Mouse (Mus musculus) urinary bladder, adult 18-20 months (tissue): Measurements from ENCODE around the gene Cpb1.
A peak's percentile ranks its signal among the peaks of the same experiment; 100 is the strongest.

Experiments used
- DNase-seq, 2 experiments: peaks; one replicate each; pipeline ENCODE4 v3.0.0; 2022; ENCODE audit warnings: low spot score in 2 of 2, mixed read lengths in 2 of 2

Cpb1 gene

DNA sequence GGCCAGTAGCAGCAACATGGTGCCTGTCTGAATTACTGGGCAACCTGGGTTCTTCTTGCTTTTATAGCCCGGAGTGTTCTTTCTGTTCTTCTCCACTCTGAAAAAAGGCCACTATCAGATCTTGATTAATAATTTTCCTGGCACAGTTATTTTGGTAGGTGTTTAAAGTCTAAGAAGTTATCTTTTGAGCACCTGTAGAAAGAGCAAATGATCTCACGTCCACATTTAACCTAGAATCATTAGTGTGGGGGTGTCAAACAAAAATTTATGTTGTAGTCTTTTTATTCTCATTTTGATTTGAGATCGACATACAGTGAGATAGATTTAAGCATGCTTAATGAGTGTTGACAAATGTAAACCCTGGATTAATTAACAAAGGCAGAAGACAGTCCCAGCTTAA is at the start of gene Cpb1:
TSS of gene Cpb1 (minus strand) at position 101 of the 400 bp plus-strand sequence.
- no peak for DNase-seq

DNA sequence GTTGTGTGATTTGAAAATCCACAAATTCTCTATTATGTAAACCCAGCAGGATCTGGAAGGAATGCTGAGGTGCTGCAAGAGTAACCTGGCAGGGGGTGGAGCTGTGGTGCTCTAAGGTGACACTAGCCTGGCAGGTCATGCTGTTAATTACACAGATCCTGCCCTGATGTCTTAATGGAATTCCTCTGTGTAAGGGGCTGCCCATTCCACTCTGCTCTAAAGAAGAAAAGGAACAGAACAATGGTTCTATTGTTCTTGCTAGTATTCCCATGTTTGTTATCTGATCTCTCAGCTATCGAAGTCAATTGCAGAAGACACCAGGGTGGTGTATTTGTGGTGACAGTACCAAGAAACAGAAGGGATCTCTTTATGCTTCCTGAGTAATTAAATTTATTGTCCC is 41.7 kb upstream of the Cpb1 start:
- no peak for DNase-seq

GRCm38 (mm10) chr3:20309142-20309541 is 33.6 kb upstream of the Cpb1 start:
- DNase-seq, result no peak

GRCm38 (mm10) chr3:20307256-20307655 is 31.7 kb upstream of the Cpb1 start:
- DNase-seq, result no peak

DNA sequence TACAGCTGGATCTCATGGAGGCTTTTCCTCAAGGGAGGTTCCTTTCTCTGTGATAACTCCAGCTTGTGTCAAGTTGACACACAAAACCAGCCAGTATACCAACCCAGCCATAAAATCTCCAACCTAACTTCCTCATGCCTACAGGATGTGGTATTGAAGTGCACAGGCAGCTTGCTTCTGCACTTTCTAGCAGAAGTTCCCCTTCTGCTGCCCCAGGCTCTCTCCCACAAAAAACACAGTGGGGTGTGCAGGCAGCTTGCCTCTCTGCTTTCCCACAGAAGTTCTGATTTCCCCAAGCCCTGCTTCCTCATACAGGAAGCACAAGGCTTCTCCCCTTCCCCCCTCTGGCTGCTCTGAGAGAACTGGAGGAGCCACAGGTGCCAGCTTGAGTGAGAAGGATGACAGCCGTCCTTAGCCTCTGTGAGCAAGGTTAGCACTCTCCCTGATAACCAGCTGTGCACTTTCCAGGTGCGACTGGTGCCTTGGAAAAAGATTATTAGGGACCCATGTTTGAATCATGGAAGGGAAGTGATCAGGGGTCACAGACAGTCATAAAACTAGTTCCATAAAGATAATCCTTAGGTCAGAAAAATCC is 29.3 kb upstream of the Cpb1 start:
- no peak for DNase-seq

DNA sequence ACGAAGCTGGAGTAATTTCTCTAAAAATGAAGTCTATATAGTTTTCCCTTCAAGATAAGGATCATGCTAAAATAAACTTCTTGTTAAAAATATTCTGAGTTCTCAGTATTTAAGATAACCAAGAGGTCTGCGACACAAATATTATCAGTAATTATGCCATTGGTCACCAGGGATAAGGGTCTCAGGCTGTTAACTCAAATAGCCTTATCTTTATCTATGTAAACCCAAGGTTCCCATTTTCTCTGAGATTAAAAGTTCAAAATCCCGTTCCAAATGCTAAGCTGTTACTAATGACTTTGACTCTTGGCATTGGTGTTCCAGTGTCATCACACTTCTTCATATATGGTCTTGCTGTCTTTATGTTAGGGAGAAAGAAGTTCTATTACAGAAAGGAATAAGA is 20.0 kb upstream of the Cpb1 start:
- no peak for DNase-seq

- no peak for DNase-seq
Measured at GRCm38 (mm10) chr3:20294542-20295348, 19.2 kb upstream of the Cpb1 start.

DNA sequence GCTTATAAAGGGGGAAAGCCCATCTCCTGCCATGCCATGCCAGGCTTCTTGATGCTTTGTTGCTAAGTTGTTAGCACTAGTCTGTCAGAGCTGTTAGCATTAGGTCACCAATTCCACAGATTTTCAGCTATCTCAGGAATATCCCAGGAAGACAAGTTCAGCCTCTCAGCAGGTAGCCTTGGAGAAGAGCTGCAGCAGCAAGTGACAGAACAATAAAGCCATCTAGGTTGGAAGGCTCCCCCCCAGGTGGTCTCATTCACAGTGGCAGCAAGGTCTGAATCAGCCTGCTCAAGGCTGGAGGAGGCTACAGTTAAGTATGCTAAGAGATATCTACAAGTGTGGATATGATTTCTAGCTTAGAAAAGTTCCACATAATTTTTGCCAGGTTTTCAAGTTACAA is 15.8 kb upstream of the Cpb1 start:
- DNase-seq, result no peak

DNA sequence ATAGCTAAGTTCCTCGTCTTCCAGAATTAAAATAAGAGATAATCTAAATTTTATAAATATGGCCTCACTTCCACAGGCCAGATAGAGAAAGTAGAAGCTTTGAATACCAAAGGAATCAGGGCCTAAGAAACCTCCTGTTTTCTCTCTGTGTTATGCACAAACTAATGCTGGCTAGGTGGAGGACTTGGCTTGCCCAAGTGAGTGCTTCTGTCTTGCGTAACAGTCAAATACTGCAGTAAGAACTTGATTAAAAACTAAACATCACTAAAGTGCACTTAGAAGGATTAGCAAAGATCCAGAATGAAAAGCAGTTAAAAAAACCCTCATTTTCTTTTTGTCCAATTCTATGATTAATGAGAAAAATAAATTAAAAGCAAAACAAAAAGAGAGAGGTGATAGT is 13.2 kb upstream of the Cpb1 start:
- no peak for DNase-seq

- DNase-seq, result no peak
Measured at GRCm38 (mm10) chr3:20281796-20282195, 6.3 kb upstream of the Cpb1 start.

- DNase-seq, result no peak
Measured at GRCm38 (mm10) chr3:20254566-20255479, 20.7 kb downstream of the Cpb1 start.

GRCm38 (mm10) chr3:20243913-20244312 is 31.6 kb downstream of the Cpb1 start:
- DNase-seq, result no peak

GRCm38 (mm10) chr3:20242050-20242449 is 33.5 kb downstream of the Cpb1 start, which contains the start of gene Cpa3:
Gene Cpa3 (minus strand): TSS chr3:20242181.
- no peak for DNase-seq

- no peak for DNase-seq
Measured at GRCm38 (mm10) chr3:20239741-20240140, 35.8 kb downstream of the Cpb1 start.

DNA sequence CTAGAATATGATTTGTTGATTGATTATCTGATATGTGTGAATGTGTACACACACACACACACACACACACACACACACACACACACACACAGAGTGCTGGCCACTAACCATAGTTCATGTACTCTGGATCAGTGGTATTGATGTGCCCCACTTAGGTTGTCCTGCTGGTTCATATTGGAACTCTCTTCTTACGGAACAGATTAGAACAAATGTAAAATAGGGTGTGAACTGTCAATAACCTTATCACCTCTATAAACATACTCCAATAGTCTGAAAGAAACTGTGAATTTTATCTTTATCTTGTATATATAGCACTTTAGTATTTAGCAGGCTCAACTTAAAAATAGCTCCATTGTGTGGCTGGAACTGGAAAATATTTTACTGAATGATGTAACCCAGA is 38.6 kb downstream of the Cpb1 start:
- DNase-seq, result no peak

GRCm38 (mm10) chr3:20229027-20229426 is 46.5 kb downstream of the Cpb1 start:
- no peak for DNase-seq

DNA sequence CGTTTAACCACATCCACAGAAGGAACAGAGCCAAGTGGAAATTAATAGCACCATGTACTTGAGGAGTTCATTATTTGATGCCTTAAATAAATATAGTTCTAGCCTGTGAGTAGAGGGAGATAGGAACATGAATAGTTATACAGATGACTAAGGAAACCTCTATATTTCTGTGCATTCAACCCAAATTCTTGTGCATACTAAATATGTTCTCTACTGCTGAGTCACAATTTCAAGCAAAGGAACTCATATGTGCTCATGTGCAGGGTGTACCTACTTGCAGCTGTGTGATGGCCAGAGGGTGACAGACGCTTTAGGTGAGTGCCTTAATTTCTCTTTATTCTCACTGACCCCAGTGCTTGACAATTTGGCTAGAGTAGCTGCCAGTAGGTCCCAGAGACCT is 50.1 kb downstream of the Cpb1 start:
- no peak for DNase-seq

DNA sequence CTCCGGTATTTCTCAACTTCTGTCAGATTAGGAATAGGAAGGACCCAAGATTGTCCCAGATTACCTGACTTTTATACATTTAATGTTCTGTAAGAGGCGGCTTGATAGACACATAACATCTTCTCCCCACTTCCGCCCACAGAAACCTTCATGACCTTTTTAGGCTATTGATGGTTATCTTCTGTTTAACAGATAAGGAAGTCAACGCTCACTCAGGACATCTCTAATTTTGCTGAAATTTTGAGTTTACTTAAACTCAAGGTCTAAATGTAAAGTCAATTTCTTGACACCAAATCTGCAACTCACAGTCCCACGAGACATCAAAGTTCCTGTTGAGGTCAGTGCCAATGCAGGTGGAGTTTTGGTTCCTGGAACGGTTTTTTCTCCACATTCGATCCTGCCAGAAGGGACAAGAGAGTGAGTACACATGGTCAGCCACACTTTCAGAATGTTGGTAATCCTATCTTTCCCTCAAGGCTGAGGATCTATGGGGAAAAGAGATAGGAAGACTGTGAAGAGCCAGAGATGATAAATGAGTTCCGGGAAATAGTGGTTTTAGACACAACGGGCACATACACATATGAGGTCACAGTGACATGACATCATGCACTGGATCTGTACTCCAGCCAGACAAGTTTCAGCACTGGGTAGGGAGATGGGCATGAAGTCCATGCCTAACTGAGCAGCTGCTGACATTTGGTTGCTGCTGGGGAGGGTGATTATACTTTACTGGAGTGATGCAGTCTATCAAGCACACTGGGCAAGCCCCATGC is 52.4 kb downstream of the Cpb1 start:
- no peak for DNase-seq

GRCm38 (mm10) chr3:20222136-20222535 is 53.4 kb downstream of the Cpb1 start:
- DNase-seq, result no peak

DNA sequence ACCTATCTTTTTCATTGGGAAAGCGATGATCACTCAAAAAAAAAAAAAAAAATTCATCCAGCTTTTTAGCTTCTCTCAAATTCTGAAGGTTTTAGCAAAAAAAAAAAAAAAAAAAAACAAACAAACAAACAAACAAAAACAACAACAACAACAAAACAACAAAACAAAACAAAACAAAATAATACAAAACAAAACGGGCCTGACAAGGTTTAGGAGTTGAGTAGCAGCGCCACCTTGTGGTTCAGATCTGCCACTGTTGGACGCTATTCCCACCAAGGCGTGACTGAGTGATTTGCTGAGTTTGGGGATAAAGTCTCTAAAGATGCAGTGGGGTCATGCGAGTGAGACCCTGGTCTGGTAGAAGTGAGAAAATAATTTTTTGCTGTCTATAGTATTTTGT is 76.7 kb downstream of the Cpb1 start:
- DNase-seq, result peak; percentile 14 to 30
